Mouse (Mus musculus): ENCODE measurements around the gene Hspb11. TPM values are rescaled to one million over a fixed set of nuclear protein-coding genes. Genes with fewer than 3 reads are reported as not detected.

Hspb11 gene
- polyA plus RNA-seq, 1 experiment from 2014 or later: 31.9 TPM

GRCm38 (mm10) chr4:107232219-107232618, 21.2 kb upstream of the Hspb11 start:
- no peak overlapping the region for H3K27ac ChIP-seq
- no peaks in the 10 kb centered on the region for H3K9me3 ChIP-seq
- no peak overlapping the region for H3K4me2 ChIP-seq (replicated peaks)
- no peak for ATAC-seq
- 53% methylated on average over 3 of the region's 3 CpGs for WGBS
- 0 out of 2 replicates have a peak, but pooled peaks cover 11% of the 10 kb centered on the region for H3K36me3 ChIP-seq
- H3K4me1 ChIP-seq (replicated peaks): no peaks in the 10 kb centered on the region
- H3K9ac ChIP-seq: no peak overlapping the region
- no peaks in the 10 kb centered on the region for H3K27me3 ChIP-seq (replicated peaks)
- H3K4me3 ChIP-seq (replicated peaks): no peak overlapping the region

- Histone ChIP-seq H3K27ac (no peak overlapping the region), H3K36me3 (peaks cover 15% of the 10 kb centered on the region; the same call in 1 of the 2 replicates)
- 83% methylated on average over 2 of the region's 2 CpGs for WGBS
Measured at GRCm38 (mm10) chr4:107238253-107238652, 15.1 kb upstream of the Hspb11 start.

GRCm38 (mm10) chr4:107240196-107240595, 13.2 kb upstream of the Hspb11 start:
- H3K4me1 ChIP-seq (replicated peaks): 0 out of 2 replicates have a peak, but pooled peaks cover under 1% of the 10 kb centered on the region
- no peak for ATAC-seq
- no peaks in the 10 kb centered on the region for H3K9me3 ChIP-seq
- H3K4me2 ChIP-seq (replicated peaks): no peak overlapping the region
- peaks cover 12% of the 10 kb centered on the region; the same call in 1 of the 2 replicates for H3K36me3 ChIP-seq
- 95% methylated on average over 6 of the region's 6 CpGs for WGBS
- no peak overlapping the region for H3K4me3 ChIP-seq (replicated peaks)
- H3K27me3 ChIP-seq (replicated peaks): no peaks in the 10 kb centered on the region
- no peak overlapping the region for H3K9ac ChIP-seq
- H3K27ac ChIP-seq: no peak overlapping the region

More at GRCm38 (mm10) chr4:107238253-107238652, 15.1 kb upstream of the Hspb11 start:
- H3K27me3 ChIP-seq (replicated peaks): no peaks in the 10 kb centered on the region
- no peak overlapping the region for H3K4me2 ChIP-seq (replicated peaks)
- no peak overlapping the region for H3K4me3 ChIP-seq (replicated peaks)
- H3K4me1 ChIP-seq (replicated peaks): no peaks in the 10 kb centered on the region
- H3K9me3 ChIP-seq: no peaks in the 10 kb centered on the region
- no peak overlapping the region for H3K9ac ChIP-seq
- no peak for ATAC-seq

GRCm38 (mm10) chr4:107243365-107244333, 9.7 kb upstream of the Hspb11 start:
- Histone ChIP-seq H3K9me3 (no peaks in the 10 kb centered on the region), H3K27ac (no peak overlapping the region), H3K4me3 (replicated peaks) (no peak overlapping the region), H3K27me3 (replicated peaks) (no peaks in the 10 kb centered on the region), H3K9ac (no peak overlapping the region), H3K4me1 (replicated peaks) (peaks cover 6% of the 10 kb centered on the region; the same call in 1 of the 2 replicates), H3K36me3 (peaks cover 9% of the 10 kb centered on the region; the same call in 1 of the 2 replicates), H3K4me2 (replicated peaks) (no peak overlapping the region)
- ATAC-seq: no peak
- 70% methylated on average over 6 of the region's 6 CpGs for WGBS

GRCm38 (mm10) chr4:107245368-107245767, 8.0 kb upstream of the Hspb11 start:
- H3K4me1 ChIP-seq (replicated peaks): peaks cover 12% of the 10 kb centered on the region; the same call in 1 of the 2 replicates
- H3K9me3 ChIP-seq: no peaks in the 10 kb centered on the region
- H3K27me3 ChIP-seq (replicated peaks): no peaks in the 10 kb centered on the region
- H3K4me3 ChIP-seq (replicated peaks): no peak overlapping the region
- WGBS: 51% methylated on average over 2 of the region's 2 CpGs
- H3K9ac ChIP-seq: no peak overlapping the region
- no peak overlapping the region for H3K4me2 ChIP-seq (replicated peaks)
- H3K27ac ChIP-seq: peak overlapping the region; percentile 40; the same call in 1 of the 2 replicates
- H3K36me3 ChIP-seq: peaks cover 5% of the 10 kb centered on the region; the same call in 1 of the 2 replicates
- no peak for ATAC-seq

GRCm38 (mm10) chr4:107246040-107246439, 7.4 kb upstream of the Hspb11 start:
- no peak overlapping the region for H3K4me2 ChIP-seq (replicated peaks)
- ATAC-seq: no peak
- H3K4me3 ChIP-seq (replicated peaks): no peak overlapping the region
- no peaks in the 10 kb centered on the region for H3K36me3 ChIP-seq
- no peaks in the 10 kb centered on the region for H3K27me3 ChIP-seq (replicated peaks)
- no peak overlapping the region for H3K27ac ChIP-seq
- H3K4me1 ChIP-seq (replicated peaks): peaks cover 12% of the 10 kb centered on the region; the same call in 1 of the 2 replicates
- WGBS: 51% methylated on average over 1 of the region's 1 CpGs
- H3K9me3 ChIP-seq: no peaks in the 10 kb centered on the region
- no peak overlapping the region for H3K9ac ChIP-seq

GRCm38 (mm10) chr4:107247110-107247509, 6.3 kb upstream of the Hspb11 start:
- ATAC-seq: no peak
- Histone ChIP-seq H3K27me3 (replicated peaks) (no peaks in the 10 kb centered on the region), H3K4me3 (replicated peaks) (no peak overlapping the region), H3K4me1 (replicated peaks) (peaks cover 15% of the 10 kb centered on the region), H3K9me3 (no peaks in the 10 kb centered on the region), H3K9ac (no peak overlapping the region), H3K27ac (no peak overlapping the region), H3K4me2 (replicated peaks) (no peak overlapping the region), H3K36me3 (no peaks in the 10 kb centered on the region)
- 71% methylated on average over 9 of the region's 9 CpGs for WGBS

GRCm38 (mm10) chr4:107248061-107248460, 5.3 kb upstream of the Hspb11 start:
- no peak overlapping the region for H3K27ac ChIP-seq
- ATAC-seq: no peak
- H3K4me3 ChIP-seq (replicated peaks): no peak overlapping the region
- no peak overlapping the region for H3K9ac ChIP-seq
- WGBS: 78% methylated on average over 3 of the region's 3 CpGs
- no peaks in the 10 kb centered on the region for H3K9me3 ChIP-seq
- peaks cover 20% of the 10 kb centered on the region for H3K4me1 ChIP-seq (replicated peaks)
- no peaks in the 10 kb centered on the region for H3K27me3 ChIP-seq (replicated peaks)
- no peak overlapping the region for H3K4me2 ChIP-seq (replicated peaks)
- H3K36me3 ChIP-seq: no peaks in the 10 kb centered on the region

GRCm38 (mm10) chr4:107249471-107249870, 3.9 kb upstream of the Hspb11 start:
- H3K36me3 ChIP-seq: no peaks in the 10 kb centered on the region
- H3K27me3 ChIP-seq (replicated peaks): no peaks in the 10 kb centered on the region
- ATAC-seq: no peak
- peaks cover 21% of the 10 kb centered on the region for H3K4me1 ChIP-seq (replicated peaks)
- H3K27ac ChIP-seq: no peak overlapping the region
- H3K9ac ChIP-seq: no peak overlapping the region
- no peak overlapping the region for H3K4me3 ChIP-seq (replicated peaks)
- H3K9me3 ChIP-seq: no peaks in the 10 kb centered on the region
- H3K4me2 ChIP-seq (replicated peaks): no peak overlapping the region
- 39% methylated on average over 2 of the region's 2 CpGs for WGBS

- H3K36me3 ChIP-seq: no peaks in the 10 kb centered on the region
- no peak overlapping the region for H3K9ac ChIP-seq
- peaks cover 20% of the 10 kb centered on the region for H3K4me1 ChIP-seq (replicated peaks)
- WGBS: 24% methylated on average over 4 of the region's 4 CpGs
- no peak overlapping the region for H3K4me3 ChIP-seq (replicated peaks)
- no peaks in the 10 kb centered on the region for H3K9me3 ChIP-seq
- ATAC-seq: no peak
- no peaks in the 10 kb centered on the region for H3K27me3 ChIP-seq (replicated peaks)
- no peak overlapping the region for H3K27ac ChIP-seq
- no peak overlapping the region for H3K4me2 ChIP-seq (replicated peaks)
Measured at GRCm38 (mm10) chr4:107250494-107250893, 2.9 kb upstream of the Hspb11 start.

- ATAC-seq: no peak
- no peaks in the 10 kb centered on the region for H3K36me3 ChIP-seq
- 0% methylated on average over 11 of the region's 11 CpGs for WGBS
- H3K4me2 ChIP-seq (replicated peaks): peak overlapping the region; percentile 79
- H3K4me3 ChIP-seq (replicated peaks): peak overlapping the region; percentile 81
- H3K27me3 ChIP-seq (replicated peaks): no peaks in the 10 kb centered on the region
- H3K9ac ChIP-seq: peak overlapping the region; percentile 79
- H3K4me1 ChIP-seq (replicated peaks): peaks cover 16% of the 10 kb centered on the region
- H3K9me3 ChIP-seq: no peaks in the 10 kb centered on the region
- no peak overlapping the region for H3K27ac ChIP-seq
Measured at GRCm38 (mm10) chr4:107252522-107252921, 871 bp upstream of the Hspb11 start.

GRCm38 (mm10) chr4:107254414-107254813, 1.0 kb downstream of the Hspb11 start:
- Histone ChIP-seq H3K4me3 (replicated peaks) (peak overlapping the region; percentile 81), H3K9me3 (no peaks in the 10 kb centered on the region), H3K27me3 (replicated peaks) (no peaks in the 10 kb centered on the region), H3K36me3 (no peaks in the 10 kb centered on the region), H3K4me1 (replicated peaks) (peaks cover 13% of the 10 kb centered on the region), H3K4me2 (replicated peaks) (peak overlapping the region; percentile 63), H3K27ac (peak overlapping the region; percentile 81; the same call in 1 of the 2 replicates), H3K9ac (peak overlapping the region; percentile 79)
- WGBS: 35% methylated on average over 3 of the region's 3 CpGs
- no peak for ATAC-seq
